Mouse (Mus musculus): ENCODE data around the gene Myh4.

Gene Myh4

GRCm38 (mm10) chr11:67260956-67261355 lies 23.1 kb downstream of the Myh4 start:
- TF ChIP-seq GATA4 (IDR thresholded peaks at IDR 0.05; ENCODE audit: insufficient replicate concordance, low read length): no peak

GRCm38 (mm10) chr11:67276601-67277174 lies 38.9 kb downstream of the Myh4 start, which contains the start of gene Myh8:
Gene Myh8 (plus strand): TSS chr11:67277124.
- no peak for TF ChIP-seq GATA4 (IDR thresholded peaks at IDR 0.05; ENCODE audit: insufficient replicate concordance, low read length)

- no peak for TF ChIP-seq GATA4 (IDR thresholded peaks at IDR 0.05; ENCODE audit: insufficient replicate concordance, low read length)
Observed at GRCm38 (mm10) chr11:67293440-67293839, 55.6 kb downstream of the Myh4 start.

Data from liver, adult (tissue).